Mouse (Mus musculus): Measurements from ENCODE around the gene Tlr4. TPM values are rescaled to one million over a fixed set of nuclear protein-coding genes. Genes with fewer than 3 reads are reported as not detected.

The Tlr4 gene
- polyA plus RNA-seq, 1 experiment, result 0.48 TPM

DNA sequence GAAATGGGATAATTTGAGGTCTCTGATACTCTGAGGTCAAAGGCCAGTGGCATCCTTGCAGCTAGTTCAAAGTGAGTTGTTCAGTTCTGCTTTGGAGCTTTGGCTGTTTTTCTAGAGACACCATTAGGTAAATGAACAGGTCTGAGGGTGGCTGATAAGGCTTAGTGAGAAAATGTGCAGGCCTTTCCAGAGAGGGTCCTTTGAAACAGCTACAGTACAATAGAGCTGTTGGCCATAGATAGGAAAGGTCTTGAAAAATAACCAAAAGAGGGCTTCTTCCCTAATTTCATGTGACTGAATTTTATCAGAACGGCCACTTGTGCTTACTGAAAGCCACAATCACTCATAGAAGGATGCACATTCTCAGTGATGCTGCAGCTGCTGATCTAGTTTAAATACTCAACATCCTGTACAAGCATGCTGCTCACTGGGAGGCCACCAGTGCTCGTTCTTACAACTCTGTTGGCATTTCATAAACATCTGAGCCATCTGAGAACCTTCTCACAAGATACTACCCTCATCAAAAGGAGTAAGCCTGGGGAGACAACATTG, 100.2 kb downstream of the Tlr4 start:
- Histone ChIP-seq H3K4me1 (ENCODE audit: control insufficient read depth, insufficient read depth, low read length) (no peaks in the 10 kb centered on the region; the same call in 1 of the 2 replicates), H3K4me3 (ENCODE audit: insufficient read depth, low read length) (no peak overlapping the region), H3K27ac (ENCODE audit: insufficient read depth, low read length) (no peak overlapping the region)
- TF ChIP-seq POLR2A (IDR thresholded peaks at IDR 0.05; ENCODE audit: extremely low read depth, insufficient read depth, low read length) (no peak), CTCF (IDR thresholded peaks at IDR 0.05; ENCODE audit: extremely low read depth, insufficient read depth, low read length) (no peak)

DNA sequence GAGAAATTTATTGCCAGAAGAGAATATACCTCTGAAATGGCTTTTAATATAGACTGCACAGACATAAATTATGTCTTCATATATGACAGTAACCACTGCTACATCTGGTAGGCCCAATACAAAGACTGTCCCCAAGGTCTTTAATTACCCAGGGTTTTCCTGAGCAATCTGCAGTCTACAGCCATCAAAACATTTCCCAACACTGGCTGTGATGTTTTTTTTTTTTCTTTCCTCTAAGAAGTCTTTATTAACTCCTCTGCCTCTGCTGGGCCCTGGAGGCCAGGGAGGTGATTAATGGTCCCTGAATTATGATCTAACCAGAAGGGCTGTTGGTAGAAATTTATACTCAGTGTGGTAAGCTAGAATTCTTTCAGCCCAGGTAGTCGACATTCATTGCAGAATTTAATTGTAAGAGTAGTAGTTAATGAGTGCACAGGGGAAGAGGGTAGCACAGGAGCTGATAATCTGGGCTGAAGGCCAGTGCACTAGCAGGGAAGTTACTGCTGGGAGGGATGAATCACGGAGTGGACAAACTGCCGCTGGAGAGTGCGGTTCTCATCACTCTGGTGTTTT, 111.2 kb downstream of the Tlr4 start:
- Histone ChIP-seq H3K27ac (ENCODE audit: insufficient read depth, low read length) (no peak overlapping the region), H3K4me1 (ENCODE audit: control insufficient read depth, insufficient read depth, low read length) (no peaks in the 10 kb centered on the region), H3K4me3 (ENCODE audit: insufficient read depth, low read length) (no peak overlapping the region)
- TF ChIP-seq POLR2A (IDR thresholded peaks at IDR 0.05; ENCODE audit: extremely low read depth, insufficient read depth, low read length), result no peak
- TF ChIP-seq CTCF (IDR thresholded peaks at IDR 0.05; ENCODE audit: extremely low read depth, insufficient read depth, low read length), result no peak

DNA sequence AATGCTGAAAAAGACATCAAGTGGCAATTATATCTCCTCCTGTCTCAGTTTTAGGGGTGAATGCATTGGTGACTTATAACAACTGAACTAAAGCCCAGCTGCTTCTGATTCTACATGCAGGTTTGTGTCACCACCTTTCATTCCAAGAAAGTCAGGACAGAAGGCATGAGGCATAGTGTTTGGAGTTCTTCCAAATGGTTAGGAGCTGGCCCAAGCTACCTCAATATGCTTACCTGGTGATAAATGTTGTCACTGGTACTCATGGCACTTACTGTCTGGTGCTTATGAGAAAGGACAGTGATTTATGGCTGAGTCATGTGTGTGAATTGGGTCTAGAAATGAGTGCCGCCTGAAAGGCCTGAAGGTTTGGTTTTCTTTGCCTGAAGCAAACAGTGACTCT, 114.5 kb downstream of the Tlr4 start:
- TF ChIP-seq CTCF (IDR thresholded peaks at IDR 0.05; ENCODE audit: extremely low read depth, insufficient read depth, low read length) (no peak), POLR2A (IDR thresholded peaks at IDR 0.05; ENCODE audit: extremely low read depth, insufficient read depth, low read length) (no peak)
- no peak overlapping the region for H3K4me3 ChIP-seq (ENCODE audit: insufficient read depth, low read length)
- H3K4me1 ChIP-seq (ENCODE audit: control insufficient read depth, insufficient read depth, low read length), result no peaks in the 10 kb centered on the region
- no peak overlapping the region for H3K27ac ChIP-seq (ENCODE audit: insufficient read depth, low read length)

DNA sequence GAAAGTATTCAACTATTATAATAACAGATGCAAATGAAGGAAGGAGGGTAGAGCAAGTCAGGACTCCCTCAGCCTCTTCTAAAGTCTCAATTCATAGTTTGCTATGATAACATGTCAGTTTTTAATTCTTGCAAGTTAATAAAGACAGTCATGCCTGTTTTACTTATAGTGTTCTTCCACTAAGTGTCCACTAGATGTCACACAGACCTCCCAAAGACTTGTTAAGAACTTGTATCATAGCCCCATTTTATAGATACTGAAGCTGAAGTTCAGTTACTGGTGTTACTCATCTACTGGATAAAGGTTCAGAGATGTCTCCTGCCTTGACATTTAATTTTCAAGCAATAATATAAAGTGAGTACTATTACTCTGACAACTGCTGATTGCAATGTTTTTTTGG, 116.3 kb downstream of the Tlr4 start:
- no peak for TF ChIP-seq CTCF (IDR thresholded peaks at IDR 0.05; ENCODE audit: extremely low read depth, insufficient read depth, low read length)
- no peak for TF ChIP-seq POLR2A (IDR thresholded peaks at IDR 0.05; ENCODE audit: extremely low read depth, insufficient read depth, low read length)
- Histone ChIP-seq H3K4me3 (ENCODE audit: insufficient read depth, low read length) (no peak overlapping the region), H3K4me1 (ENCODE audit: control insufficient read depth, insufficient read depth, low read length) (no peaks in the 10 kb centered on the region), H3K27ac (ENCODE audit: insufficient read depth, low read length) (no peak overlapping the region)

- TF ChIP-seq POLR2A (IDR thresholded peaks at IDR 0.05; ENCODE audit: extremely low read depth, insufficient read depth, low read length), result no peak
- TF ChIP-seq CTCF (IDR thresholded peaks at IDR 0.05; ENCODE audit: extremely low read depth, insufficient read depth, low read length), result no peak
- Histone ChIP-seq H3K4me3 (ENCODE audit: insufficient read depth, low read length) (no peak overlapping the region), H3K27ac (ENCODE audit: insufficient read depth, low read length) (no peak overlapping the region), H3K4me1 (ENCODE audit: control insufficient read depth, insufficient read depth, low read length) (no peaks in the 10 kb centered on the region)
Observed at GRCm38 (mm10) chr4:66947657-66948056, 120.3 kb downstream of the Tlr4 start.

GRCm38 (mm10) chr4:66974918-66975317, 147.5 kb downstream of the Tlr4 start:
- H3K4me1 ChIP-seq (ENCODE audit: control insufficient read depth, insufficient read depth, low read length), result no peaks in the 10 kb centered on the region
- no peak overlapping the region for H3K27ac ChIP-seq (ENCODE audit: insufficient read depth, low read length)
- no peak for TF ChIP-seq POLR2A (IDR thresholded peaks at IDR 0.05; ENCODE audit: extremely low read depth, insufficient read depth, low read length)
- TF ChIP-seq CTCF (IDR thresholded peaks at IDR 0.05; ENCODE audit: extremely low read depth, insufficient read depth, low read length), result no peak
- no peak overlapping the region for H3K4me3 ChIP-seq (ENCODE audit: insufficient read depth, low read length)
